Mouse (Mus musculus) hindlimb bud, embryonic 11.5 days (tissue): ENCODE measurements around the gene Pmepa1.
A peak's percentile ranks its signal among the peaks of the same experiment; 100 is the strongest.

Source experiments
- DNase-seq: peaks from one replicate; pipeline ENCODE4 v3.0.0-alpha.2; 2012; ENCODE audit warnings: low read depth, low spot score; ENCODE audit errors: extremely low spot score

Gene Pmepa1

DNA sequence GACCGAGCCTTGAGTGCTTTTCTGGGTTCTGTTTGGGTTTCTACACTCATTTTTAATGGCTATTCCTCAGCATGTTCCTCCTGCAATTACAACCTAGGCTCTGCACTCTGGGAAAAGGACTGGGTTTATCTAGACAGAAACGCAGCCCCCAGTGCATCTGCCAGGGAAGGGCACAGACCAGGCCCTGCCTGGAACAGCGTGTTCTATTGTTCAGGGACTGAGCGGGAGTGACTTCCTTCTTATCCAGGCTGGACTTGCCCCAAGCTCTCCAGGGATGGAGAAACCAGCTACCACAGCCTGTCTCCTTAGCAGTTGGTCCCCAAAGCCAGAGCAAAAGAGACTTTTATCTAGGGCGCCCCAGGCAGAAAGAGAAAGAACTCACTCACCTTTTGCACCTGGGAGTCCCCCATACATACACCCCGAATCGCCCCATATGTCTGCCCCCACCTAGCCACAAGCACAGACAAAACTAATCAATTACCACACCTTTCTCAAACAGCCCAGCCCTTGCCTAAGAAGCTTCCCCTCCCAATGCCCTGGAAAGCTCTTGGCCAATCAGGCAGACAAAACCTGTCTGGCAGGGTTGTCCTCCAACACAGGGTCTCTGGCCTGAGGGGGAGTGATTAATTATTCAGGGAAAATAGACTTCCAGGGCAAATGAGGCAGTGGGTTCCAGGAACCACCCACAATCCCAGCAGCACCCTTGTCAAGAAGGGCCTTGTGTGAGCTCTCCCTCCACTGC, 20.4 kb downstream of the Pmepa1 start:
- DNase-seq: no peak

- DNase-seq: peak; percentile 22
These were observed 22.3 kb downstream of the Pmepa1 start for GRCm38 (mm10) chr2:173253761-173254662.

DNA sequence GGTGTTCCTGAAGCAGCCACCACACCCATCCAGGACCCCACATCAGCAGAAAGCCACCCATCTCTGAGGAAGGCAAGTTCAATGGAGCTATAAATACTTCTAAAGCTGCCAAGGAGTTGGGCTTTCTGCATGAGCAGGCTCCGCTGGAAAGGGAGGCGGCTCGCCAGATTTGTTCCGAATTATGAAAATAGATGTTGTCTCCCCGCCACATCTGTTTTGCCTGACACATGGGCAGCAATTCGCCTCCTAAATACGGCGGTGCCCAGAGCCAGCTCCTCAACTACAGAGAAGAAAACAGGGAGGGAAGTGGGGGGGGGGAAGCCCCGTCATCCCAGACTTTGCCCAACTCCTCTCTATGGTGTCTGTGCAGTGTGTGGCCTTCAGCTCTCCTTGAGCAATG, 24.7 kb downstream of the Pmepa1 start:
- no peak for DNase-seq

GRCm38 (mm10) chr2:173251133-173251532, 25.2 kb downstream of the Pmepa1 start:
- DNase-seq: no peak

DNA sequence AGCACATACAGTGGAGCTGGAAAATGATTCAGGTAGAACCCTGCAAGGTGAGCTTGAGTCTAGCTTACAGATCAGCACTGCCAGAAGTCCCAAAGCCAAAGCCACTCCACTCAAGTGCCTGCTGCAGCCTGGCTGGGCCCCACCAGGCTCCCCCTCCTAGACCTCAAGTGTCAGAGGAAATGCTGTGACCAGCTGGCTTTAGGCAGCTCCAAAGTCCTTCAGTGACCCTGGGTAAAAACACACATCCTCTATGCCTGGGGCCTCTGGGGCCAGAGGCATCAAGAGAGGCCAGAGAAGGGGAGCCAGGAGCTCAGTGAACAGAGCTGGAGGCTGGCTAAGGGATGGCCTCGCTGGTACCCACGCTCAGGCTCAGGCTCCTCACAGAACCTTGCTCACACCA, 25.9 kb downstream of the Pmepa1 start:
- no peak for DNase-seq

DNA sequence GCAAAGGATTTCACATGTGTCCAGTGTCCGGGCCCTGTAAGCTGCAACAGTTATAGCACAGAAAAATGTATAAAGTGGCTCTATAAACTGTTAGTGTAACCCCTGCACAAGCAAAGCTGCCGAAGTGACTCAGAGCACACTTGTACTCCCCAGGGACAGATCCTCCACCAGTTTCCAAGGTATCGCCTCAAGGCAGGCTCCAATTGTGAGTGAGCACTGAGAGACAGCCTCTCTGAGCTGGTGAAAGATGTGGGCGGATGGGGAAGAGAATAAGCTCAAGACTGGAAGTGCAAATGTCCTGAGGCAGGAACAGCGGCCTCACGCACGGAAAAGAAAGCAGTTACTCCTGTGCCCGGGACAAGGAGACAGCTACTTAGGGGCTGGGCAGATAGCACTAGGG, 26.4 kb downstream of the Pmepa1 start:
- DNase-seq: no peak

DNA sequence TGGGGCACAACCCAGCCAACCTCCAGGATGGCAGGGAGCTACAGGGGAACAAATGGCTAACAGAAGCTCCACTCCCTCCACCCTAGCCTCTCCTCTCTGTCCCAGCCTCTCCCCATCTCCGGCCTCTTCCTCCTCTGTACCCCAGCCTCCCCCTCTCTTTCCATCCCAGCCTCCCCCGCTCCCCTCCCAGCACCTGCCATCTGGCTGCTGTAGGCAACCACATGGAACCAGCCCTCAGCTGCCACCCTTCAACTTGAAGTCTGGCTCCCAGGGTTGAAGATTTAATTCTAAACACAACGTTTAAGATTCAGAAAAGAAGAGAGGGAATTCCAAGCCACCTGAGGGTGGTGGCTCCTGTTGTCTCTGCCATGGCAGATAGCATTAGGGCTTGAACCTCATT, 26.9 kb downstream of the Pmepa1 start:
- DNase-seq: no peak

- no peak for DNase-seq
These were observed 27.5 kb downstream of the Pmepa1 start for GRCm38 (mm10) chr2:173248822-173249221.

GRCm38 (mm10) chr2:173247911-173248310, 28.4 kb downstream of the Pmepa1 start:
- no peak for DNase-seq

DNA sequence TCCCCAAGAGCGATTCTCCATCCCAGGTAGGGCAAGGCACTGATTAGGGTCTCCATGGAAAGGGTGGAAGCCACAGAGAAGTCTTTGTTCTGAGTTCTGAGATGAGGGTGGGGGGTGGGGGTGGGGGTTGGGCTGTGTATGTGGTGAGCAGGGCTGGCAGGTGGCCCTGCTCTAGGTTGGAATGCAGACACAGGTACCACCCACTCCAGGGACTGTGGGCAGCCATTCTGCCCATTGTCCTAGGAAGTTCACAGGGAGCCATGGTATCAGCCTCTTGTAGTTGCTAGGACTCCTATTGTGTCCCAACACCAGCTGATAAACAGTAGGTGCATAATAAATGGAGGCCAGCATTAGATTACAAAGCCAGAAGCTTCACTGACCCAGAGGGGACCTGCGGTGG, 29.1 kb downstream of the Pmepa1 start:
- DNase-seq: no peak

GRCm38 (mm10) chr2:173246688-173247087, 29.6 kb downstream of the Pmepa1 start:
- DNase-seq: no peak

DNA sequence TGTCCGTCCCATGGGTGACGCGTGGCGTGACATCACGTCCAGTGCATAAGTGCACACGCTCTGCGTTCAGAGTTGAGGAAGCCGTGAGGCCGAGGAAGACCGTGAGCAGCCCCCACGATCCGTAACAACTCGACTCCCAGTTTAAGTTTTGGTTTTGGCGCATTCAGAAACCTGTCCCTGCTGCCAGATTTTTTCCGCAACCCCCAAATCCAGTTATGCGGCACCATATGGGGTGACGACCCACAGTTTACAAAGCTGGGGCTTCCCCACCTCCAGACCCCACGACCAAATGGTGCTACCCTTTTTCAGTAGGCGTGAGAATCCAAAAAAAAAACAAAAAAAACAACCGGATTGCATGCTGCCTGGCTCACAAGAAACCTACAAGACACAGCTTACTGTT, 31.1 kb downstream of the Pmepa1 start:
- DNase-seq: no peak

- DNase-seq: no peak
These were observed 32.2 kb downstream of the Pmepa1 start for GRCm38 (mm10) chr2:173244108-173244507.

DNA sequence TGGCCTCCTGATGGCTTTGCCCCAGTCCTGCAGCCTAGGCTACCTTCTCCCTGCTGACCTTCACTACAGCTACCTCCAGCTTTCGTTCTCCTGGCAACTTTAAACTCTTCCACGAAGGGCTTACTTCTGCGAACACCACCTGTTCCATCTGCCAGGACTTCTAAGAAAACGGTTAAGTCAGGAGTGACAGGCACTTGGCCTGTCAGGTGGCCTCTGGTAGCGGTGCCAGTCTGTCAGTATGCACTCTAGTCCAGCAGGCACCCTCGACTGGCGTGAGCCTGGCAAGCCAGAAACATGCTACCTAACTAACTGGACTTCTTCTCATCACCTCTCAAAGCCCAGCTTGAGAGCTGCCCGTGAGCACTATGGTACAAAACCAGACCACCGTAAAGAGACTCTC, 32.7 kb downstream of the Pmepa1 start:
- no peak for DNase-seq

DNA sequence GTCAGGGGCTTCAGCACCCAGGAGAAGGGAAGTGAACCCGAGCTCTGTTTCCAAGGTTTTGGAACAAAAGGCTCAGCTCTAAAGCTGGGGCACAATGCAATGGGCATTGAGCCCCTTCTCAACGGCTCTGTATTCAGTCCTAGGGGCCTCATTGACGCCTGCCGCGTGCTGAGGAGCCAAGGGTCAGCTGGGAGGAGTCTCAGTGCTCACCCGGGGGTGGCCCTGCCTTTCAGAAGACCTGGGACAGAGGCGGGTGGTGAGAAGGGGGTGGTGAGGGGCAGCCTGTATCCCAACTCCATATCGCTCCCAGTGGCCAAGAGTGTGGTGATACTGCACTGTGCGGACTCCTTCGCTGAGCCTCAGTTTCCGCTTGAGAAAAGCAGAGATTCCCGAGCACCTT, 33.5 kb downstream of the Pmepa1 start:
- DNase-seq: no peak

DNA sequence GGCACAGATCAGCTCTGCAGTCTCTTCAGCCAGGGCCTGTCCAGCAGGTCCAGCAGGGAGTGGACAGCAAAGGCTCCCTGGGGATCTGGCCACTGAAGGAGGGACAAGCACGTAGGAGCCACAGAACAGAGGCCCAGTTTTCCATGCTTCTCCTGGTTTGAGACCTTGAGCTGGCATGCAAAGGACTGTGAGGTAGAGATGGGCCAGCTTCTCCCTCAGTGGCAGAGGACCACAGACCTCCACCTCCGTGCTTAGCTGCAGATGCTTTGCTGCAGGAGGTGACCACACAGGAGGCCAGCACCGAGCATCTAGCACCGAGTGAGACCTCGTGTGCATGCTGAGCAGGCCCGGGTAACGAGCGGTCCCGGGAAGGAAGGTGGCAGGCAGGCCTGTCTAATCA, 35.6 kb downstream of the Pmepa1 start:
- no peak for DNase-seq

GRCm38 (mm10) chr2:173238522-173238921, 37.8 kb downstream of the Pmepa1 start:
- DNase-seq: no peak

DNA sequence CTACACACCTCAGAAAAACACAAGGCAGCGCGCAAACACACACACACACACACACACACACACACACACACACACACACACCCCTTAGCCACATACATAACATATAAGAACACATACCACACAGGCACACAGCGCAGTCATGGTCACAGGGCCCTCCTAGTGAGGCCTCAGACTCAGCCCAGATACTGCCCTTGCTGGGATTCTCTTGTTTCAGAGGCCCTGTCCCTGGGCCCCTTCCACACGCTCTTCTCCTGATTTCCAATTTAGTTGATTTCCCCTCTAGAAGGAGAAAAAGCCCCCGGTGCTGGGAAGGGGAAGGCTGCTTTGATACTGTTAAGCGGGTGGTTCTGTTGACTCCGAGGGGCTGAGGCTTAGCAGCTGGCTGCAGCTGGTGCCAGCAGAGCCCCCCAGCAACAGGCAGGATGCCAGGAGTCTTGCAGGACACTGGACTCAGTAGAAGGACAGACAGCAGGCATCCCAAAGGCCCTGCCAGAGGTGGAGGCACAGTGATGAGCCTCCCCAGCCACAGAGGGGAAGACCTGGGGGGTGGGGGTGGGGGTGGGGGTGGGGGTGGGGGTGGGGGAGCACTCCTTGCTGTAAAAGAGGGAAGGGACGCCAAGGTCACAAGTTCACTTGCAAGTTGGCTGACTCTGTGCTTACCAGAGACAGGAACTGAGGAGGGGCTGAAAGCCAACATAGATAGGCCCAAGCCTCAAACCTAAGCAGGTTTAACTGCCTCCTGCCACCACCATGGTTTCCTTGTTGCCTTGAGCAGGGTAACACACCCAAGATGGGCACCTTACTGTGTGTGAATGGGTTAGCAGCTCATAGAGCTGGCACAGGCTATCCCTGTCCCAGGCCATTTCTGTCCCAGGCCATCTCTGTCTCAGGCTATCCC, 40.6 kb downstream of the Pmepa1 start:
- DNase-seq: no peak

- no peak for DNase-seq
These were observed 43.6 kb downstream of the Pmepa1 start for GRCm38 (mm10) chr2:173232766-173233099.

GRCm38 (mm10) chr2:173232065-173232765, 44.1 kb downstream of the Pmepa1 start:
- DNase-seq: no peak
